Mouse (Mus musculus) bone marrow, adult 2 months (tissue): ENCODE results near the gene Ryr1.

Experiments used
- CTCF ChIP-seq: fragments of 200-500 bp; IDR thresholded peaks from 2 replicates; pipeline ENCODE4 v1.5.1; 2011; ENCODE audit warnings: low read length, control low read depth; ENCODE audit not compliant: control insufficient read depth, insufficient read depth
- POLR2A ChIP-seq: fragments of 200-500 bp; IDR thresholded peaks from 2 replicates; pipeline ENCODE4 v1.6.1; 2011; ENCODE audit warnings: low read depth, mild to moderate bottlenecking, control low read depth, low read length, borderline replicate concordance; ENCODE audit not compliant: control insufficient read depth

- no peak for TF ChIP-seq CTCF
- no peak for TF ChIP-seq POLR2A
Measured at GRCm38 (mm10) chr7:29151486-29151885, 26.5 kb upstream of the Ryr1 start.
